Mouse (Mus musculus): ENCODE measurements around the gene Plpp7.

DNA sequence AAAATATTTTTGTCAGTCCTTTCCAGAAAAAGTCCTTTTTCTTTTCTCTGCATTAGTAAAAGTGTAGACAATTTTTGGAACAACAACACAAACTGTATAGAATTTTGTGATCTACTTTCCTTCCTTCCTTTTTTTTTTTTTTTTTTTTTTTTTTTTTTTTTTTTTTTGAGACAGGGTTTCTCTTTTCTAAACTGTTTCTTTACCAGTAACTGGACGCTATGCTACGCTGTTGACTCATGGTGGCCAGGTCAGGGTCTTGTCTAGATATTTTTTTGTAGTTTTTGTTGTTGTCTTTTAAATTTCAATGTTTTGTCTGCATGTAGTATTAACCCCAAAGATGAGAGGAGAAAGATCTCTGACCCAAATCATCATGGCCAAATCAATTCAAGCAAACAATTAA lies 26.5 kb downstream of the Plpp7 start:
- TF ChIP-seq CTCF (IDR thresholded peaks at IDR 0.05; ENCODE audit: extremely low read depth, insufficient read length, insufficient replicate concordance, low read depth, low read length): no peak
- no peak for TF ChIP-seq POLR2A (IDR thresholded peaks at IDR 0.05; ENCODE audit: low read depth, low read length)
